Mouse (Mus musculus) CH12.LX (cell line): ENCODE measurements at regions not wholly inside any gene's neighbourhood (a gene's known extent, or its start where the extent isn't known, plus 50 kb on each side); places are given as distances from the start of the nearest gene placed in this dataset.

Experiments used
- DNase-seq: peaks from one replicate; pipeline ENCODE4 v3.0.0-alpha.2; 2013; ENCODE audit errors: extremely low read depth
- H3K27ac ChIP-seq: 2 replicates; pipeline ENCODE4 v1.5.1; 2012; ENCODE audit warnings: low read depth, mild to moderate bottlenecking, control low read depth, moderate library complexity; ENCODE audit not compliant: insufficient read depth
- H3K27me3 ChIP-seq: replicated peaks from 2 replicates; pipeline ENCODE3; 2012; ENCODE audit warnings: inconsistent platforms
- H3K36me3 ChIP-seq, 2 experiments: replicated peaks in 1 of 2; 2 replicates each; pipeline versions ENCODE3 to v1.6.1; 2012; ENCODE audit warnings: inconsistent platforms in 1 of 2, low read length in 1 of 2, mild to moderate bottlenecking in 1 of 2, mixed read lengths in 1 of 2, moderate library complexity in 1 of 2; ENCODE audit not compliant: control insufficient read depth in 1 of 2, insufficient read depth in 1 of 2
- H3K4me1 ChIP-seq, 2 experiments: 2 replicates each; pipeline ENCODE4 v1.6.1; 2012; ENCODE audit warnings: inconsistent platforms in 1 of 2, moderate library complexity in 1 of 2; ENCODE audit not compliant: insufficient read depth in 2 of 2, control insufficient read depth in 1 of 2
- H3K4me2 ChIP-seq: 2 replicates; pipeline ENCODE4 v1.6.1; 2012; ENCODE audit warnings: low read depth, mild to moderate bottlenecking, control low read depth; ENCODE audit not compliant: poor library complexity, insufficient read depth, severe bottlenecking
- H3K4me3 ChIP-seq, 3 experiments: fragments of 150-350 bp in 1 of 3; sonication (generic) in 1 of 3; replicated peaks in 1 of 3; 2 replicates each; pipeline versions ENCODE3 to v1.5.1; 2011 to 2012; ENCODE audit warnings: low read depth in 2 of 3, low read length in 2 of 3, mild to moderate bottlenecking in 2 of 3, moderate library complexity in 2 of 3, control low read depth in 1 of 3, improper control_type of control experiment in 1 of 3, inconsistent platforms in 1 of 3, mixed read lengths in 1 of 3; ENCODE audit not compliant: poor library complexity in 1 of 3
- H3K79me2 ChIP-seq: replicated peaks from 2 replicates; pipeline ENCODE4 v1.6.1; 2012; ENCODE audit warnings: mild to moderate bottlenecking, moderate library complexity; ENCODE audit not compliant: control insufficient read depth, poor library complexity, insufficient read depth, severe bottlenecking; ENCODE audit errors: extremely low read depth
- H3K9ac ChIP-seq: 2 replicates; pipeline ENCODE4 v1.6.1; 2012; ENCODE audit warnings: low read depth, mild to moderate bottlenecking, control low read depth, moderate library complexity; ENCODE audit not compliant: insufficient read depth
- H3K9me3 ChIP-seq: replicated peaks from 2 replicates; pipeline ENCODE3; 2012; ENCODE audit warnings: low read length, inconsistent platforms, mixed read lengths
- CHD1 ChIP-seq: IDR thresholded peaks from 2 replicates; pipeline ENCODE4 v1.6.1; 2012; ENCODE audit warnings: low read depth, low read length, improper control_type of control experiment, inconsistent platforms
- ELF1 ChIP-seq: IDR thresholded peaks from 2 replicates; pipeline ENCODE4 v1.6.1; 2014; ENCODE audit warnings: low read depth, mild to moderate bottlenecking, inconsistent platforms, low read length, improper control_type of control experiment
- EP300 ChIP-seq: IDR thresholded peaks from 2 replicates; pipeline ENCODE4 v1.6.1; 2011; ENCODE audit warnings: low read length, improper control_type of control experiment
- GABPA ChIP-seq: IDR thresholded peaks from 2 replicates; pipeline ENCODE4 v1.6.1; 2012; ENCODE audit warnings: low read depth, low read length, improper control_type of control experiment, inconsistent platforms; ENCODE audit not compliant: insufficient replicate concordance
- JUN ChIP-seq: IDR thresholded peaks from 2 replicates; pipeline ENCODE4 v1.6.1; 2011; ENCODE audit warnings: low read depth, mild to moderate bottlenecking, low read length, improper control_type of control experiment, moderate library complexity; ENCODE audit not compliant: insufficient read depth
- KAT2A ChIP-seq: IDR thresholded peaks from 2 replicates; pipeline ENCODE4 v1.6.1; 2012; ENCODE audit warnings: low read length, improper control_type of control experiment, inconsistent platforms; ENCODE audit not compliant: insufficient replicate concordance
- MAFK ChIP-seq: IDR thresholded peaks from 2 replicates; pipeline ENCODE4 v1.6.1; 2011; ENCODE audit warnings: low read length, improper control_type of control experiment; ENCODE audit not compliant: insufficient replicate concordance
- MAX ChIP-seq: IDR thresholded peaks from 2 replicates; pipeline ENCODE4 v1.6.1; 2011; ENCODE audit warnings: low read length, improper control_type of control experiment
- MEF2A ChIP-seq: IDR thresholded peaks from 2 replicates; pipeline ENCODE4 v1.6.1; 2014; ENCODE audit warnings: low read depth, mild to moderate bottlenecking, inconsistent platforms, low read length, improper control_type of control experiment, borderline replicate concordance
- NELFE ChIP-seq: IDR thresholded peaks from 2 replicates; pipeline ENCODE4 v1.6.1; 2011; ENCODE audit warnings: low read depth, low read length, improper control_type of control experiment
- PAX5 ChIP-seq: IDR thresholded peaks from 2 replicates; pipeline ENCODE4 v1.6.1; 2012; ENCODE audit warnings: low read length, inconsistent platforms, mixed read lengths
- POLR2A ChIP-seq: IDR thresholded peaks from 2 replicates; pipeline ENCODE4 v1.6.1; 2011; ENCODE audit warnings: low read depth, mild to moderate bottlenecking, improper control_type of control experiment, low read length
- POLR2AphosphoS2 ChIP-seq: IDR thresholded peaks from 2 replicates; pipeline ENCODE4 v1.6.1; 2011; ENCODE audit warnings: low read depth, low read length, improper control_type of control experiment
- RCOR1 ChIP-seq: conservative IDR thresholded peaks from 2 replicates; pipeline ENCODE4 v1.6.1; 2012; ENCODE audit warnings: low read depth, mild to moderate bottlenecking, inconsistent platforms, low read length, improper control_type of control experiment
- SIN3A ChIP-seq: IDR thresholded peaks from 2 replicates; pipeline ENCODE4 v1.6.1; 2012; ENCODE audit warnings: low read length, improper control_type of control experiment, inconsistent platforms
- TBP ChIP-seq: conservative IDR thresholded peaks from 2 replicates; pipeline ENCODE4 v1.6.1; 2011; ENCODE audit warnings: low read depth, low read length, improper control_type of control experiment
- USF1 ChIP-seq: IDR thresholded peaks from 2 replicates; pipeline ENCODE4 v1.6.1; 2014; ENCODE audit warnings: low read depth, mild to moderate bottlenecking, inconsistent platforms, low read length, improper control_type of control experiment
- USF2 ChIP-seq: conservative IDR thresholded peaks from 2 replicates; pipeline ENCODE4 v1.6.1; 2011; ENCODE audit warnings: low read depth, low read length, improper control_type of control experiment
- ZC3H11A ChIP-seq: IDR thresholded peaks from 2 replicates; pipeline ENCODE4 v1.6.1; 2012; ENCODE audit warnings: low read depth, mild to moderate bottlenecking, inconsistent platforms, low read length, improper control_type of control experiment
- ZKSCAN1 ChIP-seq: IDR thresholded peaks from 2 replicates; pipeline ENCODE4 v1.6.1; 2012; ENCODE audit warnings: low read depth, inconsistent platforms, low read length, improper control_type of control experiment, borderline replicate concordance
- dilution Hi-C: fragments of 300-500 bp; cut with MboI; formaldehyde crosslinking; loops from 2 replicates; pipeline ENCODE4 v1.14.3; 2020; ENCODE audit warnings: low sequenced_read_pairs; ENCODE audit not compliant: extremely low pct_unique_long_range_greater_than_20kb, extremely low pct_ligation_motif_present
- in situ Hi-C: fragments of 300-500 bp; cut with MboI; formaldehyde crosslinking; loops from 3 replicates; pipeline ENCODE4 v1.14.3; 2019; ENCODE audit warnings: low sequenced_read_pairs, low pct_ligation_motif_present, low pct_unique_long_range_greater_than_20kb, mixed read lengths

DNA sequence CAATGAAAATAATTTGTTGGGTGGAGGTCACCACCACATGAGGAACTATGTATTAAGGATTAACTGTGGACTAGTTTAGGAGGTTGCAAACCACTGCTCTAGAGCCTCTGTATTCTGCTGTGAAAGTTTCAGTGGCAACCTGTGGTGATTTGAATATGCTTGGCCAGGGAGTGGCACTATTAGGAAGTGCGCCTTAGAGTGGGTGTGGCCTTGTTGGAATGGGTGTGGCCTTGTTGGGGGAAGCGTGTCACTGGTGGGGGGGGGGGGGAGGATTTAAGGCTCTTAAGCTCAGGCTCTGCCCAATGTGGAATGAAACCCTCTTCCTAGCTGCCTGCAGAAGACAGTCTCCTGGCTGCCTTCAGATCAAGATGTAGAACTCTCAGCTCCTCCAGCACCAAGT, 138.5 kb downstream of the Ttc8 start:
- Histone ChIP-seq H3K4me2 (no peak overlapping the region), H3K79me2 (no peaks in the 10 kb centered on the region), H3K9ac (no peak overlapping the region), H3K9me3 (no peaks in the 10 kb centered on the region), H3K36me3 (no peaks in the 10 kb centered on the region), H3K4me3 (no peak overlapping the region), H3K27me3 (peaks cover 2% of the 10 kb centered on the region), H3K27ac (no peak overlapping the region), H3K4me1 (peaks cover 0 to 4% of the 10 kb centered on the region in 2 experiments; a peak in 2 of 4 replicates)
- TF ChIP-seq CHD1, result no peak
- no peak for TF ChIP-seq MEF2A
- TF ChIP-seq POLR2AphosphoS2, result no peak
- no peak for TF ChIP-seq RCOR1
- no peak for TF ChIP-seq TBP
- no peak for TF ChIP-seq POLR2A
- no peak for TF ChIP-seq ZC3H11A
- no peak for TF ChIP-seq NELFE
- no peak for TF ChIP-seq EP300
- TF ChIP-seq GABPA, result no peak
- TF ChIP-seq SIN3A, result no peak
- no peak for TF ChIP-seq JUN
- in situ Hi-C loops, result no loop called here
- peak; percentile 43 for DNase-seq
- dilution Hi-C loops, result no loop called here

- Histone ChIP-seq H3K36me3 (no peaks in the 10 kb centered on the region), H3K4me3 (no peak overlapping the region), H3K4me2 (no peak overlapping the region), H3K79me2 (no peaks in the 10 kb centered on the region), H3K4me1 (peaks cover 0 to 4% of the 10 kb centered on the region in 2 experiments; a peak in 2 of 4 replicates), H3K9me3 (no peaks in the 10 kb centered on the region), H3K27ac (no peak overlapping the region), H3K27me3 (peaks cover 2% of the 10 kb centered on the region), H3K9ac (no peak overlapping the region)
- DNase-seq, result no peak
- TF ChIP-seq POLR2AphosphoS2, result no peak
- in situ Hi-C loops (no loop called here), dilution Hi-C loops (no loop called here)
These were observed 139.1 kb downstream of the Ttc8 start for GRCm38 (mm10) chr12:99059491-99059890.

DNA sequence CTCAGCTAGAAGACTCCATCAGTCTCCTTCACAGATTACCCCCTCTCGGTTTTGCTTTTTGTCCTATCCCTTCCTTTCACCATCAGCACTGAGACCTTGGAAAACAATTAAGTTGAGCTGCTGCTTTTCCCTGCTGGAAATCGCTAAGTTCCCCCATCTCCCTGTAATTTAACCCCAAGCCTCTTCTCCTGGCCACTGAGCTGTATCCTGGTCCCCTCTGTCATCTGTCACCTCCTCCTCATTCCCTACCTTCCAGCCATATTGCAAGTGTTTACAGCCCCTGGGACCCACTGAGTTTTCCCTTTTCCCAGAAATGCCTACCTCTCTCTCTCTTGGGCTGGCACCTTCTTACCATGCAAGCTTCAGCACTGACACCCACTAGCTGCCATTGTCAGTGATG, 140.3 kb downstream of the Ttc8 start:
- dilution Hi-C loops, result no loop called here
- Histone ChIP-seq H3K27ac (no peak overlapping the region), H3K27me3 (peaks cover 2% of the 10 kb centered on the region), H3K4me1 (peaks cover 0 to 4% of the 10 kb centered on the region in 2 experiments; a peak in 2 of 4 replicates), H3K4me3 (no peak overlapping the region), H3K36me3 (no peaks in the 10 kb centered on the region), H3K9ac (no peak overlapping the region), H3K4me2 (no peak overlapping the region), H3K79me2 (no peaks in the 10 kb centered on the region), H3K9me3 (no peaks in the 10 kb centered on the region)
- in situ Hi-C loops, result no loop called here
- TF ChIP-seq MAFK (no peak), ZKSCAN1 (no peak), RCOR1 (no peak), KAT2A (no peak), POLR2A (no peak), MAX (no peak), USF1 (no peak), PAX5 (no peak), GABPA (no peak), ELF1 (no peak), USF2 (no peak)
- DNase-seq, result no peak
